Mouse (Mus musculus) cerebellum, adult 18-20 months (tissue): ENCODE results near the gene Chp2.

Experiments
- DNase-seq, 2 experiments: peaks; one replicate each; pipeline ENCODE4 v3.0.0; 2021

Chp2 gene

GRCm38 (mm10) chr7:122244166-122244565 lies 24.9 kb downstream of the Chp2 start:
- DNase-seq = no peak

- no peak for DNase-seq
Measured at GRCm38 (mm10) chr7:122244584-122244983, 25.3 kb downstream of the Chp2 start.

- no peak for DNase-seq
Measured at GRCm38 (mm10) chr7:122245976-122246375, 26.7 kb downstream of the Chp2 start.

GRCm38 (mm10) chr7:122247254-122247864 lies 28.1 kb downstream of the Chp2 start:
- DNase-seq = no peak

- DNase-seq = no peak
Measured at GRCm38 (mm10) chr7:122249321-122249821, 30.1 kb downstream of the Chp2 start.

- peak; percentile 88 to 91 for DNase-seq
Measured at GRCm38 (mm10) chr7:122251197-122252011, 32.1 kb downstream of the Chp2 start.

- no peak for DNase-seq
Measured at GRCm38 (mm10) chr7:122256722-122257121, 37.4 kb downstream of the Chp2 start.

GRCm38 (mm10) chr7:122258521-122258920 lies 39.2 kb downstream of the Chp2 start:
- no peak for DNase-seq

- no peak for DNase-seq
Measured at GRCm38 (mm10) chr7:122260055-122260602, 40.8 kb downstream of the Chp2 start.

GRCm38 (mm10) chr7:122268983-122269486 lies 49.7 kb downstream of the Chp2 start:
- no peak for DNase-seq

GRCm38 (mm10) chr7:122272334-122272733 lies 53.0 kb downstream of the Chp2 start:
- no peak for DNase-seq
